Mouse (Mus musculus) left cerebral cortex, postnatal 14 days (tissue): Measurements from ENCODE around the gene Lpp. TPM values are rescaled to one million over a fixed set of nuclear protein-coding genes. Genes with fewer than 3 reads are reported as not detected.
"Not testable (repeated sequence)": the region's sequence is repeated elsewhere in the genome, so short reads cannot be mapped to it uniquely, and the experiment has no call there.

Source experiments
- DNase-seq, 2 experiments: peaks; one replicate each; pipeline ENCODE4 v3.0.0; 2021 to 2022; ENCODE audit warnings: low spot score in 2 of 2, mixed read lengths in 1 of 2
- intact Hi-C: fragments of 180-260 bp; cut with DNase I; formaldehyde crosslinking; loops from one replicate; pipeline ENCODE4 v1.15.1; 2025
- total RNA-seq, 2 experiments: library from RNA; stranded (reverse); gene quantifications; 2 replicates each; pipeline ENCODE4 v1.2.3; 2021

The Lpp gene
- total RNA-seq, 2 experiments from 2014 or later: 6.8 to 8.3 TPM

- no peak for DNase-seq
- intact Hi-C loops: loop anchor here (10.0 kb wide), 1 partner anchor 290 kb away; no protein-coding TSS in a partner anchor
Observed at GRCm38 (mm10) chr16:24965091-24965490, 571.8 kb downstream of the Lpp start.

GRCm38 (mm10) chr16:24966460-24966859 lies 573.2 kb downstream of the Lpp start:
- DNase-seq: peak in 1 of 2 experiments; percentile 34
- intact Hi-C loops: loop anchor here (10.0 kb wide), 1 partner anchor 288 kb away; no protein-coding TSS in a partner anchor

DNA sequence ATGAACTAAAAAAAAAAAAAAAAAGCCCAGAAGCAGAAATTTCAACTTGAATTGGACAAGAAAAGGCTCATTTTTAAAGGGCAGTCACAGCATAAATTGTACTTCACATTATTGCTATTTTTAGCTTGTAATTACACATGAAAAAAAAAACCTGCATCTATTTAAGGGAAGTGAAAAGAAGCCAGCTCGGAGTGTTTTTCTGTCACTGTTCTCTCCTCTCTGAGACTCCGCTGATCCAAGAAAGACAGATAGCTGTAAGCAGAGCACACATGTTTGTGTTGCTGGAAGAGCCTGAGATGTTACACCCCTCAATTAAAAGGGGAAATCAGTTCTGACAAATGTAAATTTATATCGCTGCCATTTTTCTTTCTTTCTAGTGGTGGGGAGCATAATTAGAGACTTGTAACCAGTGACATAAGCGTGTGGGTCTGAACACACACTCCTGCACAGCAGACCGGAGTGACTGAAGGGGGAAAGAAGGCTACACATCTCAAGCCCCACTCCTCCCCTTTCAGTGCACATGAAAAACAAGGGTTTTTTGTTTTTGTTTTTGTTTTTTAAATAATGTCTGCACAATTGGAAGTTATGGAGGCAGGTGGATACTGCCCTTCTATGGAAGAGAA lies 579.8 kb downstream of the Lpp start:
- no peak for DNase-seq
- intact Hi-C loops: no loop called here

- intact Hi-C loops: no loop called here
Observed at GRCm38 (mm10) chr16:24977771-24978170, 584.5 kb downstream of the Lpp start.

GRCm38 (mm10) chr16:24978226-24978625 lies 584.9 kb downstream of the Lpp start:
- no peak for DNase-seq
- intact Hi-C loops: no loop called here

More at GRCm38 (mm10) chr16:24977771-24978170, 584.5 kb downstream of the Lpp start:
- no peak for DNase-seq

- no peak for DNase-seq
Observed at GRCm38 (mm10) chr16:24979391-24979790, 586.1 kb downstream of the Lpp start.

DNA sequence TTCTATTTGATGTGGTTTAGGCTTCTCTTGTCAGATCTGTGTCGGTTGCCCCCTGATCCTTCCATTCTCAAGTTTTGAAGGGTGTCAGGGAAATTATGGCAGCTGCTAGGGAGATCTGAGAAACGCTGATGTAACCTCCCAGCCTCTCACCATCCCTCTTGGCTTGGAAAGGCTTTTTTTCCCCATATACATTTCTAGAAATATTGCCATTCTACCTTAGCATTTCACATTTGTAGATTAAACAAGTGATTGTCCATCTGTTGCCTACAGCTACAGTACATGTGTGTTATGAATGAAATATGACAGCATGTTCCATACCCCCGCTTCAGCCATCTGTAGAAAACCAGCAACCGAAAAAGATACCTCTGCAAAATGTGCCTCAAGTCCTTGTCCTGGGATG lies 589.5 kb downstream of the Lpp start:
- intact Hi-C loops: no loop called here
- no peak for DNase-seq

More at GRCm38 (mm10) chr16:24979391-24979790, 586.1 kb downstream of the Lpp start:
- intact Hi-C loops: no loop called here

DNA sequence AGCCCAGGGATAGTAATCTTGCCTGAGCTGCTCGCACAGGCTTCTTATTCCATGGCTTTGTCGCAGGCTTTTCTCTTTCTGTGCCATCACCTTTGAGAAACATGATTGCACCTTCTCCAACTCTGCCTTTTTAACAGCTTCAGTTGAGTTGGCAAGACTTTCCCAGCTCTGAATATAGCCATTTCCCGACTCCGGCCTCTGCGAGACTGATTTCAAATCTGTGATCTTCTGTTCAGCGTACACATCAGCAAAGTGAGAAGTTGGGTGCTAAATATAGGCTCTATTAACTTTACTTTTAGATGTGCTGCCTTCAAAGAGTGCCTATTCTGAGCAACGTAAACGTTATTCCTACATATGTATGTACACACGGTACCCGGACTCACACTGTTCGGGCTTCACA lies 597.0 kb downstream of the Lpp start:
- intact Hi-C loops: no loop called here

DNA sequence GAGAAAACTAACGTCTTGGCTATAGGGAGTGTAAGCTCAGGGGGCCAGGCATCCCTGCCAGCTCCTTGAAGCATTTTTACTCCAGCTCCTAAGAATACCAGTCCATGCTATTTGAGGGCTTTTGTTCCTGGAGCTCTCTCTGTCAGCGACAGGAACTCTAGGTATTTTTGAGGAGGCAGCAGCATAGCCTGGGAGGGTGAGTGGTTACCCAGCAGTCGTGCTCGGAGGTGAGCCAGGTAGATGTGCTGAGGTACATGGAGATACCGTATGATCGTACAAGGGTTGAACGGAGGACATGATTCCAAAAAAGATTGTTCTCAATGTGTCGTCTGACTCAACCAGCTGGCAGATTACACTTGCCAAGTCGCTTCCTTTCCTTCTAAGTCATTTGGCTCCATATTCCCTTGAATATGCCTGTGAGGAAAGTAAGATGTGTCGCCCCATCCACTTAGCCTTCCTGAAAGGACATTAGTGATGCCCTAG lies 597.8 kb downstream of the Lpp start:
- intact Hi-C loops: no loop called here
- peak; percentile 65 to 68 for DNase-seq

More for the DNA sequence above, 597.0 kb downstream of the Lpp start:
- peak in 1 of 2 experiments; percentile 45 for DNase-seq

DNA sequence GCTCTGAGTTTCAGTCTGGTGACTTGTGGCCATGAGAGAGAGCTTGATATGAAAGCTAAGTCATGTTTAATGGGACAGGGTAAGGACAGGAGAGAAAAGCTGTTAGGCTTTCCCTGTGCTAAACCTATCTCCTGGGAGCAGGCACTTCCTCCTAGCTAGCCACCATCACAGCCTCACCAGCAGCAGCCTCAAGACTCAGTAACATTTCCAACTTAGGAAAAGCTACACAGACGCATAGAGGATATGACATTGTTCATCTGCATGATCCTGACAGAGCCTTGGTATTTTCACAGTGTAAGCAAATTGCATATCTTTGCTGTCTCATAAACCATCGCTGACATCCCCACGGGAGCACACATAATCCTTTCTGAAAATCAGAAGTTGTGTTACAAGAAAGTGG lies 598.7 kb downstream of the Lpp start:
- intact Hi-C loops: no loop called here
- no peak for DNase-seq

DNA sequence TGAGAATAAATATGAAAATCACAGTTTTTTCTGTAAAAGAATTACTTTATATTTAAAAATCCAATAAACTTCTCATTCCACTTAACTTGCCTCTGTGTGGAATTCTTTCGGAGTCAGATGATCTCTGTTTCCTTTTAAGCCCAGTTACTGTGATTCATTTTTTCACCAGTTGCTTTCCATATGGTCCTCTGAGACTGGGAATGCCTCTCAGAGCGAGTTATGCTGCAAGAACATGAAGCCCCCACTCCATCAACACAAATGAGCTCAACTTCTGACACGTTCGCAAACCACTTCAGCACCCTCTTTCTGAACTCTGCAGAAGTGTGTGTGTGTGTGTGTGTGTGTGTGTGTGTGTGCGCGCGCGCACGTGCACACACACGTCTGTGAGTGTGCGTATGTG lies 599.2 kb downstream of the Lpp start:
- DNase-seq: no peak

GRCm38 (mm10) chr16:25010980-25011877 lies 617.9 kb downstream of the Lpp start:
- DNase-seq: no peak
- intact Hi-C loops: no loop called here

More for the DNA sequence above, 599.2 kb downstream of the Lpp start:
- intact Hi-C loops: no loop called here

DNA sequence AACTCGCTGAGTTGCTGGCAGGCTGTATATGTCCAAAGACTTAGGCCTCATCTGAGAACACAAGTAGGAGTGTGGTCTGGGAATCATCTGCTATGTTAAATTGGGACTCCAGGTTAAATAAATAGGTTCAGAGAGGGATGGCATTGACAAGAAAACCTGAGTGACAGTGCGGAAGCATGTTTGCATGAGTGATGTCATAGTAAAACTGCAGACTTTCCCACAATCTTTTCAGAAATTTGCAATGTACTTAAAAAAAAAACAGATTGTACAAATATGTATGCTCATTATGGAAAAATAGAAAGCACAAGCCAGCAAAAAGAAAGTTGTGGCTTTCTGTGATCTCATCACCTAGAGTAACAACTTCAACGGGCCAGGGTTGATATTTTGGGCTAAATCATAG lies 619.6 kb downstream of the Lpp start:
- DNase-seq: no peak
- intact Hi-C loops: no loop called here

- intact Hi-C loops: no loop called here
- peak; percentile 82 to 92 for DNase-seq
Observed at GRCm38 (mm10) chr16:25016261-25016836, 623.0 kb downstream of the Lpp start.

DNA sequence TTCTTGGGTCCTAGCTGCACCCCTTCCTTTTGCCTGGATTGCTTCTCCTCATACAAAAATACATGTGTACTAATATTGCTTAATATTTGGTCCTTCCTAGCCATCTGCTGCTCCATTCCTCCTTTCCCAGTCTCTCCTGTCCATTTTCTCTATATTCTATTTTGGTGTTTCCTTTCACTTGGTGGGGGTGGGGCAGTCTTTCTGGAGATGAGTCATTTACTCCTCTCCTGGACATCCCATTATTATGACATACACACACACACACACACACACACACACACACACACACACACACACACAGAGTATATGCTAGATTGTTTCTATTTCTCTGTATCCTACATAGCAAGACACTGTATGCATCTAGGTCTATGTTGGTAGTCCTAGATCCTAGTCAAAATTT lies 623.7 kb downstream of the Lpp start:
- no peak for DNase-seq
- intact Hi-C loops: no loop called here

DNA sequence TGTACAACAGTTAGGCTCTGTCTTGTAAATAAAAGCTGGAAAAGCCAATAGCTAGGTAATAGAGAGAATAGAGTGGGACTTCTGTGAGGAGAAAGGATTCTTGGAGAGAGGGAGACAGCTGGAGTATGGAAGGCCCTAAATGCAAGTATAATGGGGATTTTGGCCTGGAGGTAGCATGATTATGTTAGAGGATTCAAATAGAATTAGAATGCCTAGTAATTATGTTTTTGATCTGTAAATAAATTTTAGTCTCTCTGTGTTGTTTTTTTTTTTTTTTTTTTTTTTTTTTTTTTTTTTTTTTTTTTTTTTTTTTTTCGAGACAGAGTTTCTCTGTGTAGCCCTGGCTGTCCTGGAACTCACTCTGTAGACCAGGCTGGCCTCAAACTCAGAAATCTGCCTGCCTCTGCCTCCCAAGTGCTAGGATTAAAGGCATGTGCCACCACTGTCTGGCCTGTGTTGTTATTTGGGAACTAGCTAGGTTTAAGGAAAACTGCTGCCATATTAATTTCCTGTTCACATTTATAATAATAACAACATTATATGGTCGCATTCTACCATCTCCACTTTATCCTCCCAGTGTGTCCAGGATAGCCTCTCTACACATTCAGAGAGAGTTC lies 628.5 kb downstream of the Lpp start:
- DNase-seq, intact Hi-C loops: not testable (repeated sequence)

GRCm38 (mm10) chr16:25024591-25024990 lies 631.3 kb downstream of the Lpp start:
- intact Hi-C loops: no loop called here

DNA sequence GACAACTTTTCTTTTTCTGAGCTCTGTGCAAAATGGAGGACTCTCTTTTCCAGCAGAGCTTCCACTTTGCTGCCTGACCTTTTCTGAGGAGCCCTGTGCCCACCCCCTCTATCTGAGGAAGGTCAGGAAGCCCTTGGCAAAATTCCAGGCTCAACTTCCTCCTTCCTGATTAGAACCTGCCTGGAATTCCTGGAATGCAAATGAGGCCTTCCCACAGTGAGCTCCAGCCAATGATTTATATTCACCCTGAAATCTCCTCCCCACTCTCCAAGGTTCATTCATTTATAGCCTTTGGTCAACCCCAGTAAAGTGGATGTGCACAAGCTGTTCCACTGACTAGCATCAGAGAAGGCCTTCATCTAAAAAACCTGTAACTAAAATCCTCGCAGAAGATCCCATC lies 632.9 kb downstream of the Lpp start:
- no peak for DNase-seq
- intact Hi-C loops: no loop called here

More at GRCm38 (mm10) chr16:25024591-25024990, 631.3 kb downstream of the Lpp start:
- no peak for DNase-seq

GRCm38 (mm10) chr16:25029548-25029947 lies 636.2 kb downstream of the Lpp start:
- DNase-seq: no peak
- intact Hi-C loops: no loop called here

- DNase-seq: no peak
- intact Hi-C loops: no loop called here
Observed at GRCm38 (mm10) chr16:25037361-25037760, 644.1 kb downstream of the Lpp start.
